In the genomic region with DNA sequence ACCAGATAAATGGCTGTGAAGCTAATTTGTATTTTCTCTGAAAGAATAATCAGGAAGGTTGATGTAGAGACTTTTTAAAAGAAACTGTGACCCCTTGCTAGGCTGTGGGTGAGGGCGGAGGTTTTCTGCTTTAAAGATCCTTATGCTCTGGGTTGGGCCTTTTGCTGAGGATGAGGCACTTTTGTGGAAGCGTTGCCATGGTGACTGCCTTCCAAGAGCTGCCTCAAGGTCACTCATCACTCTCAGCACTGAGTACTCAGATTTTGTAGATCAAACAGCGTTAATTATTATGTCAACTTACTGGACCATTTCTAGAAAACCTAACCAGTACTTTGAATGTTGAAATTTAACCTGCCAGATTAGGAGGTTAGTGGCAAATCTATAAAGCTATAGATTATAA, we compare ENCODE assay signal across 10 mouse cellular contexts. TPM values are rescaled to one million over a fixed set of nuclear protein-coding genes. Genes with fewer than 3 reads are reported as not detected.
DNase-seq lines count a peak whose midpoint lies in the region; ATAC-seq lines count a peak whose summit lies in the region.
"Had no signal": no experiment of that assay in that cellular context is flagged by ENCODE, and none has a peak within 500 bp of the region (broad histone marks: within the 10 kb centered on the region; RNA-seq: fewer than 3 reads in every experiment).

No protein-coding gene starts in this region.

- peak overlapping the region; percentile 73; the same call in 1 of the 2 replicates for H3K27ac ChIP-seq in heart, embryonic 11.5 days (ENCODE audit: low read depth, low read length)
- peak overlapping the region; percentile 73 for H3K27ac ChIP-seq in forebrain, embryonic 12.5 days

- H3K4me3 ChIP-seq in heart, embryonic 11.5 days (ENCODE audit: low read depth, low read length) = no peak overlapping the region
- H3K4me3 ChIP-seq in forebrain, embryonic 12.5 days (replicated peaks) = no peak overlapping the region
- H3K4me3 ChIP-seq: myocyte had no signal

- WGBS in heart, embryonic 11.5 days (ENCODE audit: insufficient replicate concordance) = 44% methylated on average over 3 of the region's 3 CpGs
- WGBS in forebrain, embryonic 12.5 days = 18% methylated on average over 3 of the region's 3 CpGs

- H3K9me3 ChIP-seq in heart, embryonic 11.5 days (replicated peaks; ENCODE audit: control insufficient read depth, low read length) = no peaks in the 10 kb centered on the region
- no peaks in the 10 kb centered on the region for H3K9me3 ChIP-seq in forebrain, embryonic 12.5 days

- H3K36me3 ChIP-seq in heart, embryonic 11.5 days (ENCODE audit: control insufficient read depth, insufficient read depth, low read length) = no peaks in the 10 kb centered on the region
- H3K36me3 ChIP-seq in forebrain, embryonic 12.5 days (replicated peaks) = no peaks in the 10 kb centered on the region

- peaks cover 27% of the 10 kb centered on the region for H3K4me1 ChIP-seq in heart, embryonic 11.5 days (ENCODE audit: control insufficient read depth, insufficient read depth, low read length)
- peaks cover 28% of the 10 kb centered on the region for H3K4me1 ChIP-seq in forebrain, embryonic 12.5 days

- no peaks in the 10 kb centered on the region for H3K27me3 ChIP-seq in heart, embryonic 11.5 days (ENCODE audit: control insufficient read depth, insufficient read depth, low read length)
- H3K27me3 ChIP-seq in forebrain, embryonic 12.5 days = no peaks in the 10 kb centered on the region
- H3K27me3 ChIP-seq: Patski had no signal

- DNase-seq in heart, postnatal 10 days = no peak
- DNase-seq in MN1 (ENCODE audit: low spot score) = peak; percentile 71
- DNase-seq in kidney, postnatal 36 days = peak; percentile 73 to 82
- DNase-seq in frontal cortex, postnatal 36 days (ENCODE audit: low spot score in 2 of 2) = no peak

- intact Hi-C loops in heart, postnatal 10 days (cut with DNase I) = no loop called here

- no peak for ATAC-seq in heart, embryonic 11.5 days (replicated peaks; ENCODE audit: insufficient number of reproducible peaks, low FRiP score, low TSS enrichment)
- ATAC-seq in forebrain, embryonic 12.5 days (ENCODE audit: low FRiP score) = peak; percentile 89
- ATAC-seq in CD4-positive, CD25-positive, alpha-beta regulatory T cell, adult 4 months = no peak
- no peak for ATAC-seq in erythroblast, adult 5-6 weeks (replicated peaks; ENCODE audit: low FRiP score, poor library complexity, severe bottlenecking)
- ATAC-seq: Patski had no signal

- no peak overlapping the region for H3K9ac ChIP-seq in heart, embryonic 11.5 days (ENCODE audit: low read depth, low read length)
- no peak overlapping the region for H3K9ac ChIP-seq in forebrain, embryonic 12.5 days

- H3K4me2 ChIP-seq in heart, embryonic 11.5 days = no peak overlapping the region; the same call in 1 of the 2 replicates
- H3K4me2 ChIP-seq in forebrain, embryonic 12.5 days = no peak overlapping the region

RNA-seq across cellular contexts. Expression of gene Ncoa3, which starts 29.2 kb away (rescaled TPM):
- polyA plus RNA-seq in heart, embryonic 11.5 days (2014; fragmentation: Nextera tagmentation; extraction: Ambion mirVana) = 14.2 and 15.6 TPM in 2 replicates
- 10 to 100 TPM; 27.6 to 28.4 TPM for total RNA-seq in heart, postnatal 10 days (2021)
- 12.9 and 13.2 TPM in 2 replicates for polyA plus RNA-seq in forebrain, embryonic 12.5 days (2016; fragmentation: Nextera tagmentation; extraction: Ambion mirVana)
- 10 to 100 TPM; 78.6 to 87.5 TPM for polyA plus RNA-seq in CD4-positive, CD25-positive, alpha-beta regulatory T cell, adult 4 months (2017; shearing (Covaris generic))
- total RNA-seq in erythroblast, adult 5-6 weeks (2015; ENCODE audit: low replicate concordance) = 9.2 and 13.4 TPM in 2 replicates
- 10.4 and 12.7 TPM in 2 replicates for total RNA-seq in erythroblast, adult 5-6 weeks (2017; ENCODE audit: low replicate concordance)

Comparison
In these comparisons a context has a peak if more than half of its experiments do, and no peak if none do; other contexts are left out.
1. DNase-seq: peak in MN1 (single experiment) and kidney, postnatal 36 days (2 of 2); none in heart, postnatal 10 days (0 of 2) and frontal cortex, postnatal 36 days (0 of 2).